Mouse (Mus musculus) liver, embryonic 14.5 days (tissue): Measurements from ENCODE around the gene Arhgef16.

Experiments used
- CTCF ChIP-seq: IDR thresholded peaks from 2 replicates; pipeline ENCODE4 v1.5.1; 2016; ENCODE audit warnings: antibody characterized with exemption, low read depth, control low read depth
- EP300 ChIP-seq: IDR thresholded peaks from 2 replicates; pipeline ENCODE4 v1.6.1; 2016; ENCODE audit warnings: antibody characterized with exemption, low read depth

- TF ChIP-seq CTCF (no peak), EP300 (no peak)
Observed at GRCm38 (mm10) chr4:154330001-154330400, 28.5 kb upstream of the Arhgef16 start.
